Mouse (Mus musculus): ENCODE results near the gene Zdhhc14. TPM values are rescaled to one million over a fixed set of nuclear protein-coding genes. Genes with fewer than 3 reads are reported as not detected.

The Zdhhc14 gene
- polyA plus RNA-seq, 1 experiment from 2014 or later: 1.6 TPM

DNA sequence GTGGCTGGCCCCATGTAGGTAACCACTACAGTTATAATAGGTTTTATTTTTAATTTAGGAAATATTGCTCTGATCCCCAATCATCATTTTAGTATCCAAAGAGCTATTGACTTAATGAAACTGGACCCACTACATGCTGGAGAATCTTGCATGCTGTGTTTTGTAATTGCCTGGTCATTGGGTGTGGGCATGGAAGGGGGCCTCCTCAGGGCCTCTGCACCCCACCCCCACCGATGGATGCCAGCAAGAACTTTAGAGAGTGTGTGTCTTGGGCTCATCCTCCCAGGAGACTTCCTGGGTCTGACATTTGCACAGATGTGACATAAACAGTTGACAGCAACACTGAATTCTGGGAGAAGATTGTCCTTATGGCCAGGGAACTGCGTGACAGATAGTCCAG is 49.8 kb downstream of the Zdhhc14 start:
- no peak overlapping the region for H3K4me3 ChIP-seq (ENCODE audit: low read depth, low read length)
- H3K4me2 ChIP-seq: no peak overlapping the region
- no peaks in the 10 kb centered on the region for H3K4me1 ChIP-seq (ENCODE audit: insufficient read depth)
- TF ChIP-seq CTCF (IDR thresholded peaks at IDR 0.05; ENCODE audit: low read depth): no peak
- no peak overlapping the region for H3K27ac ChIP-seq (ENCODE audit: low read depth)
- no peak for ATAC-seq (ENCODE audit: insufficient read depth)
- 75% methylated on average over 2 of the region's 2 CpGs for WGBS
- no peaks in the 10 kb centered on the region for H3K36me3 ChIP-seq (ENCODE audit: insufficient read depth)
- no peak for DNase-seq
- H3K9me3 ChIP-seq (ENCODE audit: low read depth, low read length): no peaks in the 10 kb centered on the region
- no peak overlapping the region for H3K9ac ChIP-seq
- no peaks in the 10 kb centered on the region for H3K27me3 ChIP-seq (ENCODE audit: insufficient read depth, low read length)

DNA sequence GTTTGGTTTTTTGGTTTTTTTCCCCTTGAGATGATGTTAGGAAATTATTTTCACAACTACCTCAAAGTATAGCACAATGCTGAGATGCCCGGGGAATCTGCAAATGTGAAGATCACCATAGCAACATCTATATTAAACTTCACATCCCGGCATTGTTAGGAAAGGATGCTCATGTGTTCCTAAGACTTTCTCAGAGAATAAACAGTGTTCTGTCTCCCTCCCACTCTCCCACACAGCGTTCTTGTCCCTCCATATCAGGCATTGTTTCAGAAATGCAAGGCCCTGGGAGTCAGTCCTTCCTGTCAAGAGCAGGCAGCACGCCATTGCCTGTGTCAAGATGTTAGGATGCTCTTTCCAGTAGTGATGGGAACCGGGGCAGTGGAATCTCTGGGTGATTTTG is 51.7 kb downstream of the Zdhhc14 start:
- WGBS: 62% methylated on average over 5 of the region's 5 CpGs
- no peak for TF ChIP-seq CTCF (IDR thresholded peaks at IDR 0.05; ENCODE audit: low read depth)
- H3K4me1 ChIP-seq (ENCODE audit: insufficient read depth): no peaks in the 10 kb centered on the region
- no peak overlapping the region for H3K4me3 ChIP-seq (ENCODE audit: low read depth, low read length)
- H3K9me3 ChIP-seq (ENCODE audit: low read depth, low read length): no peaks in the 10 kb centered on the region
- no peak overlapping the region for H3K27ac ChIP-seq (ENCODE audit: low read depth)
- DNase-seq: no peak
- no peak overlapping the region for H3K4me2 ChIP-seq
- H3K36me3 ChIP-seq (ENCODE audit: insufficient read depth): no peaks in the 10 kb centered on the region
- ATAC-seq (ENCODE audit: insufficient read depth): no peak
- H3K9ac ChIP-seq: no peak overlapping the region
- no peaks in the 10 kb centered on the region for H3K27me3 ChIP-seq (ENCODE audit: insufficient read depth, low read length)

DNA sequence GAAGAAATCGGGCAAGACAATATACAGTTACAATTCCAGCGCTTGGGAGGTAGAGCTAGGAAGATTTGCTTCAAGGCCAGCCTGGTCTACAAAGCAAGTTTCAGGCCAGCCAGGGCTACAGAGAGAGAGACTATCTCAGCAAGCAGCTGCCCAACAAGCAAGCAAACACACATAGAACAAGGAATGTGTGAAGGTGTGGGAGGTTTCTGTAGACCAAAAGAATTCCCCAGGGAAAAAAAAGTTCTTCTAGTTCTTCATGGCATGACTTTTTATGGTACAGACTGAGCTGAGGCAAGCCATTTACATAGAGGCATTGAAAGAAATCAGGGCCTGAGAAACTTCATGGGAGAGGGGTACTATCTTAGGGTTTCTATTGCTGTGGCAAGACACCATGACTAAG is 52.7 kb downstream of the Zdhhc14 start:
- no peaks in the 10 kb centered on the region for H3K36me3 ChIP-seq (ENCODE audit: insufficient read depth)
- H3K27ac ChIP-seq (ENCODE audit: low read depth): no peak overlapping the region
- H3K4me3 ChIP-seq (ENCODE audit: low read depth, low read length): no peak overlapping the region
- H3K4me1 ChIP-seq (ENCODE audit: insufficient read depth): no peaks in the 10 kb centered on the region
- H3K9ac ChIP-seq: no peak overlapping the region
- no peak overlapping the region for H3K4me2 ChIP-seq
- TF ChIP-seq CTCF (IDR thresholded peaks at IDR 0.05; ENCODE audit: low read depth): no peak
- DNase-seq: no peak
- H3K9me3 ChIP-seq (ENCODE audit: low read depth, low read length): no peaks in the 10 kb centered on the region
- no peaks in the 10 kb centered on the region for H3K27me3 ChIP-seq (ENCODE audit: insufficient read depth, low read length)
- no peak for ATAC-seq (ENCODE audit: insufficient read depth)
- 93% methylated on average over 2 of the region's 2 CpGs for WGBS

DNA sequence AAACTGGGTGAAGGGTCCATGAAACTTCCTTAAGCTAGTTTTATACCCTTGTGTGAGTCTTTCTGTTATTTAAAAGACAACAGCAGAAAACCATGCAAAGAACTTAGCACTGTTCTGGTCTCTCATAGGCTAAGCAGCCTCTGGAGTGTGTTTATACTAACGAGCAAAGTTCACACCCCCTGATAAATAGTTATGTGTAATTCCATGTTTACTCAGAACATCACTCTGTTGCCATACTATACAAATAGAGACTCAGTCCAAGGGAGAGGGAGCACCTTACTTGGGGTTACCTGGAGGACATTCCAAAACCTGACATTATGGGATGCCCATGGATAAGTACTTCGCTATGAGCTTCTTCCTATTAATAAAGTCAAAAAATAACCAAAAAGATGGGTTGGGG is 56.2 kb downstream of the Zdhhc14 start:
- no peak overlapping the region for H3K9ac ChIP-seq
- ATAC-seq (ENCODE audit: insufficient read depth): no peak
- no peak overlapping the region for H3K4me2 ChIP-seq
- no peaks in the 10 kb centered on the region for H3K4me1 ChIP-seq (ENCODE audit: insufficient read depth)
- no peak for TF ChIP-seq CTCF (IDR thresholded peaks at IDR 0.05; ENCODE audit: low read depth)
- H3K27ac ChIP-seq (ENCODE audit: low read depth): no peak overlapping the region
- H3K36me3 ChIP-seq (ENCODE audit: insufficient read depth): no peaks in the 10 kb centered on the region
- 79% methylated on average over 2 of the region's 2 CpGs for WGBS
- no peak overlapping the region for H3K4me3 ChIP-seq (ENCODE audit: low read depth, low read length)
- no peaks in the 10 kb centered on the region for H3K9me3 ChIP-seq (ENCODE audit: low read depth, low read length)
- H3K27me3 ChIP-seq (ENCODE audit: insufficient read depth, low read length): no peaks in the 10 kb centered on the region
- DNase-seq: no peak

DNA sequence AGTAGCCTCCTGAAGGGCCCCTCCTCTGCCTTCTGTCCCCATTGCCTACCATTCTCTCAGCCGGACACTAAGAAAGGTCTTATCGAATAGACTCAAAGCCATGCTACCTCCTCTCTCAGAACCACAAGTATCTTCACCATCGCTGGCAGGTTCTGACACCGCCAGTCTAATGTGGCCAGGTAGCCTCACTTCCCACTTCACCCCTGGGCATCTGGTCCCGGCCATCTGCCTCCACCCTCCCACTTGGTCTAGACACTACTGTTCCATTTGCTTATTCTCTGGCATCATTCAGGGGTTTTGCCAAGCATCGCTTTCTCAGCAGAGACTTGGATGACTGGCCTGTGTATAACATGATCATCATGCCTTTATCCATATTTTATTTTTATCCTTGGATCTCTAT is 57.1 kb downstream of the Zdhhc14 start:
- WGBS: 93% methylated on average over 6 of the region's 6 CpGs
- no peak for ATAC-seq (ENCODE audit: insufficient read depth)
- H3K9me3 ChIP-seq (ENCODE audit: low read depth, low read length): no peaks in the 10 kb centered on the region
- no peak for TF ChIP-seq CTCF (IDR thresholded peaks at IDR 0.05; ENCODE audit: low read depth)
- H3K4me1 ChIP-seq (ENCODE audit: insufficient read depth): no peaks in the 10 kb centered on the region
- H3K4me3 ChIP-seq (ENCODE audit: low read depth, low read length): no peak overlapping the region
- H3K36me3 ChIP-seq (ENCODE audit: insufficient read depth): no peaks in the 10 kb centered on the region
- no peak for DNase-seq
- H3K9ac ChIP-seq: no peak overlapping the region
- no peaks in the 10 kb centered on the region for H3K27me3 ChIP-seq (ENCODE audit: insufficient read depth, low read length)
- H3K27ac ChIP-seq (ENCODE audit: low read depth): no peak overlapping the region
- no peak overlapping the region for H3K4me2 ChIP-seq

DNA sequence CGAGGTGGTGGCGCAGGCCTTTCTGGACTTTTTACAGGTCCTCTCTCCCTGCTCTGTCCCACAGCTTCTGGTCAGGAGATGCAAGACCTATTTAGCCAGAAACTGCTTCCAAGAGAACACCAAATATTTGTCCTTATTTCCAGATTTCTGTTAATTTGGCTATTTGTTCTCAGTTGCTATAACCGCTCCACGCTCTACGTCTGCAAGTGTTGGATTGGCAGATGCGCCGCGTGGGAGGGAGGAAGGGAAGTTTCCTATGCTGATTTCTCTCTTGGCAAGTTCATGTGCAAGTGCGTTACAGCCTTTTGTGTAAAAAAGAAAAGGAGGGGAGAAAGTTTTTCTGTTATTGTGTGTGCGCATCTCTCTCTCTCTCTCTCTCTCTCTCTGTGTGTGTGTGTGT is 58.1 kb downstream of the Zdhhc14 start:
- H3K4me3 ChIP-seq (ENCODE audit: low read depth, low read length): no peak overlapping the region
- no peaks in the 10 kb centered on the region for H3K27me3 ChIP-seq (ENCODE audit: insufficient read depth, low read length)
- WGBS: 87% methylated on average over 10 of the region's 10 CpGs
- ATAC-seq (ENCODE audit: insufficient read depth) (no peak), DNase-seq (no peak)
- TF ChIP-seq CTCF (IDR thresholded peaks at IDR 0.05; ENCODE audit: low read depth): no peak
- H3K27ac ChIP-seq (ENCODE audit: low read depth): no peak overlapping the region
- no peaks in the 10 kb centered on the region for H3K4me1 ChIP-seq (ENCODE audit: insufficient read depth)
- H3K9me3 ChIP-seq (ENCODE audit: low read depth, low read length): no peaks in the 10 kb centered on the region
- H3K9ac ChIP-seq: no peak overlapping the region
- H3K36me3 ChIP-seq (ENCODE audit: insufficient read depth): no peaks in the 10 kb centered on the region
- no peak overlapping the region for H3K4me2 ChIP-seq

DNA sequence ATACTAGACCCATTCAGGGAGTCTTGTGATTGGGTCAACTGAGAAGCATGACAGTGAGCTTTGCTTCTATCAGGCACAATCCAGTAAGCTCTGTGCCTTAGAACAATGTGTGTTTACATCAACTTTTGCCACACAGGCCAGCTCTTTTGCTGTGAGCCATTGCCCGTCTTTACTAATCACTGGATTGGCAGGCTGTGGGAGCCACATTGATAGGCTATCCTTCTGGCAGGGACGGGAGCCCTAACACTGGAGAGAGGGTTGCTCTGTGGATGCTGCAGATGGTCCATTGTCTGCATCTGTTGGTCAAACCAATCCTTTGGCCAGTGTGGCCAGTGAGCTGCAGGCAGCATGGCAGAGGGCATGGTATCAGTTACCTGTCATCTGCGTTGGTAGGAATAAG is 58.8 kb downstream of the Zdhhc14 start:
- DNase-seq (no peak), ATAC-seq (ENCODE audit: insufficient read depth) (no peak)
- H3K9ac ChIP-seq: no peak overlapping the region
- no peak overlapping the region for H3K27ac ChIP-seq (ENCODE audit: low read depth)
- H3K4me3 ChIP-seq (ENCODE audit: low read depth, low read length): no peak overlapping the region
- H3K4me1 ChIP-seq (ENCODE audit: insufficient read depth): no peaks in the 10 kb centered on the region
- no peaks in the 10 kb centered on the region for H3K9me3 ChIP-seq (ENCODE audit: low read depth, low read length)
- H3K27me3 ChIP-seq (ENCODE audit: insufficient read depth, low read length): no peaks in the 10 kb centered on the region
- no peak overlapping the region for H3K4me2 ChIP-seq
- 83% methylated on average over 3 of the region's 3 CpGs for whole genome bisulfite sequencing
- TF ChIP-seq CTCF (IDR thresholded peaks at IDR 0.05; ENCODE audit: low read depth): no peak
- H3K36me3 ChIP-seq (ENCODE audit: insufficient read depth): no peaks in the 10 kb centered on the region

Data from lung, embryonic 14.5 days (tissue).